Comparison of ENCODE assay signal across 8 mouse cellular contexts in genomic region chr11:3648964-3649841, GRCm38 (mm10). TPM values are rescaled to one million over a fixed set of nuclear protein-coding genes. Genes with fewer than 3 reads are reported as not detected.
DNase-seq lines count a peak whose midpoint lies in the region; ATAC-seq and TF ChIP-seq lines count a peak whose summit lies in the region.

Gene Morc2a, plus strand, starts transcription at chr11:3649191.

- no peak for TF ChIP-seq RAD21 in MEL (IDR thresholded peaks at IDR 0.05; ENCODE audit: low read depth, low read length)

- peaks cover 0 to 16% of the 10 kb centered on the region in 2 experiments; a peak in 2 of 4 replicates for H3K4me1 ChIP-seq in MEL (ENCODE audit: control insufficient read depth in 1 of 2, insufficient read depth in 2 of 2, low read length in 2 of 2)
- no peaks in the 10 kb centered on the region for H3K4me1 ChIP-seq in cerebellum, adult 2 months (ENCODE audit: control insufficient read depth, insufficient read depth, low read length)
- H3K4me1 ChIP-seq in forebrain, postnatal 0 days (ENCODE audit: insufficient read depth): peaks cover 11% of the 10 kb centered on the region
- H3K4me1 ChIP-seq in lung, embryonic 15.5 days: peaks cover 20% of the 10 kb centered on the region

- no peaks in the 10 kb centered on the region for H3K27me3 ChIP-seq in MEL (ENCODE audit: control insufficient read depth in 1 of 2, insufficient read depth in 2 of 2, low read length in 2 of 2)
- H3K27me3 ChIP-seq in cerebellum, adult 2 months (ENCODE audit: control insufficient read depth, insufficient read depth, low read length): no peaks in the 10 kb centered on the region
- no peaks in the 10 kb centered on the region for H3K27me3 ChIP-seq in forebrain, postnatal 0 days (ENCODE audit: insufficient read depth, low read length)
- no peaks in the 10 kb centered on the region for H3K27me3 ChIP-seq in lung, embryonic 15.5 days

- peak; percentile 80 to 94 for TF ChIP-seq POLR2A in MEL (IDR thresholded peaks at IDR 0.05; ENCODE audit: control insufficient read depth in 1 of 2, insufficient read depth in 1 of 2, low read depth in 1 of 2, low read length in 2 of 2, poor library complexity in 1 of 2)
- TF ChIP-seq POLR2A in cerebellum, adult 2 months (IDR thresholded peaks at IDR 0.05; ENCODE audit: borderline replicate concordance, insufficient read depth, low read length): peak; percentile 87

- DNase-seq in MEL (ENCODE audit: low read depth, low spot score): peak; percentile 99
- peak; percentile 95 to 97 for DNase-seq in cerebellum, adult 2 months
- DNase-seq in forebrain, postnatal 0 days: peak; percentile 99
- peak; percentile 97 for DNase-seq in heart, postnatal 4 days
- peak; percentile 96 to 97 for DNase-seq in layer of hippocampus, adult 8-10 months (ENCODE audit: low spot score in 2 of 2)
- DNase-seq in ovary, adult 18-20 months (ENCODE audit: low spot score): peak; percentile 96
- DNase-seq in thymus, postnatal 0 days (ENCODE audit: low spot score): peak; percentile 98

- H3K36me3 ChIP-seq in MEL (ENCODE audit: control insufficient read depth in 1 of 2, insufficient read depth in 2 of 2, low read length in 2 of 2): peaks cover 29 to 33% of the 10 kb centered on the region in 2 experiments
- peaks cover 25% of the 10 kb centered on the region for H3K36me3 ChIP-seq in forebrain, postnatal 0 days (ENCODE audit: insufficient read depth)
- peaks cover 31% of the 10 kb centered on the region for H3K36me3 ChIP-seq in lung, embryonic 15.5 days

- TF ChIP-seq EP300 in MEL (IDR thresholded peaks at IDR 0.05; ENCODE audit: low read depth in 1 of 2, low read length in 2 of 2): peak in 1 of 2 experiments; percentile 42; a peak in 2 of 4 replicates

- H3K4me3 ChIP-seq in MEL (ENCODE audit: control insufficient read depth in 1 of 2, insufficient read depth in 1 of 2, low read depth in 2 of 2, low read length in 2 of 2): peak within 1 kb of the TSS; percentile 89 to 91
- peak within 1 kb of the TSS; percentile 70 for H3K4me3 ChIP-seq in cerebellum, adult 2 months (replicated peaks; ENCODE audit: insufficient read depth, low read depth, low read length)
- H3K4me3 ChIP-seq in forebrain, postnatal 0 days (ENCODE audit: low read depth, low read length): peak within 1 kb of the TSS; percentile 94
- H3K4me3 ChIP-seq in lung, embryonic 15.5 days: peak within 1 kb of the TSS; percentile 92

- ATAC-seq in forebrain, postnatal 0 days: peak; percentile 96
- peak; percentile 98 for ATAC-seq in lung, embryonic 15.5 days (ENCODE audit: borderline replicate concordance, extremely low read depth, low FRiP score, low TSS enrichment)

- no peak for TF ChIP-seq CTCF in MEL (IDR thresholded peaks at IDR 0.05 in 2 of 3, conservative IDR thresholded peaks at IDR 0.05 in 1 of 3; ENCODE audit: control insufficient read depth in 1 of 3, insufficient read depth in 1 of 3, low read depth in 2 of 3, low read length in 3 of 3, poor library complexity in 1 of 3, severe bottlenecking in 1 of 3)
- TF ChIP-seq CTCF in cerebellum, adult 2 months (IDR thresholded peaks at IDR 0.05; ENCODE audit: borderline replicate concordance, insufficient read depth, low read depth, low read length): no peak
- peak; percentile 63 for TF ChIP-seq CTCF in forebrain, postnatal 0 days (IDR thresholded peaks at IDR 0.05; ENCODE audit: low read depth)

- peaks cover 37% of the 10 kb centered on the region for H3K79me2 ChIP-seq in MEL (ENCODE audit: control insufficient read depth, insufficient read depth, low read length, poor library complexity)

- WGBS in cerebellum, adult 2 months: 2% methylated on average over 80 of the region's 81 CpGs
- WGBS in forebrain, postnatal 0 days: 2% methylated on average over 76 of the region's 81 CpGs
- WGBS in lung, embryonic 15.5 days: under 1% methylated on average over 73 of the region's 81 CpGs

- H3K9me3 ChIP-seq in MEL (replicated peaks; ENCODE audit: insufficient read depth, low read length): no peaks in the 10 kb centered on the region
- H3K9me3 ChIP-seq in forebrain, postnatal 0 days (ENCODE audit: low read length): peaks cover 9% of the 10 kb centered on the region; the same call in 1 of the 2 replicates
- peaks cover 6% of the 10 kb centered on the region; the same call in 1 of the 2 replicates for H3K9me3 ChIP-seq in lung, embryonic 15.5 days

- H3K9ac ChIP-seq in MEL (ENCODE audit: control insufficient read depth, low read depth, low read length, poor library complexity, severe bottlenecking): peak within 1 kb of the TSS; percentile 92
- H3K9ac ChIP-seq in forebrain, postnatal 0 days: peak within 1 kb of the TSS; percentile 98
- peak within 1 kb of the TSS; percentile 96 for H3K9ac ChIP-seq in lung, embryonic 15.5 days

- peak within 1 kb of the TSS; percentile 85 for H3K4me2 ChIP-seq in forebrain, postnatal 0 days (ENCODE audit: low read depth)
- H3K4me2 ChIP-seq in lung, embryonic 15.5 days: peak within 1 kb of the TSS; percentile 78

- H3K27ac ChIP-seq in MEL (ENCODE audit: control insufficient read depth, low read depth, low read length): peak within 1 kb of the TSS; percentile 76
- H3K27ac ChIP-seq in cerebellum, adult 2 months (ENCODE audit: insufficient read depth, low read length): peak within 1 kb of the TSS; percentile 64
- H3K27ac ChIP-seq in forebrain, postnatal 0 days (ENCODE audit: low read depth, low read length): peak within 1 kb of the TSS; percentile 98
- peak within 1 kb of the TSS; percentile 94 for H3K27ac ChIP-seq in lung, embryonic 15.5 days

TF ChIP-seq in MEL, 35 proteins besides CTCF, POLR2A, EP300 and RAD21 (continues in another document):
- TF ChIP-seq TBP (IDR thresholded peaks at IDR 0.05; ENCODE audit: low read depth, low read length): peak; percentile 49; the same call in 1 of the 2 replicates
- TF ChIP-seq MXI1 (IDR thresholded peaks at IDR 0.05; ENCODE audit: low read depth, low read length): peak; percentile 38
- TF ChIP-seq ZC3H11A (IDR thresholded peaks at IDR 0.05; ENCODE audit: low read depth, low read length): no peak
- TF ChIP-seq MEF2A (IDR thresholded peaks at IDR 0.05; ENCODE audit: extremely low read depth, insufficient replicate concordance, low read depth, low read length, poor library complexity, severe bottlenecking): no peak
- no peak for TF ChIP-seq POLR2AphosphoS5 (IDR thresholded peaks at IDR 0.05; ENCODE audit: borderline replicate concordance, low read depth, low read length)
- no peak for TF ChIP-seq KAT2A (conservative IDR thresholded peaks at IDR 0.05; ENCODE audit: low read depth, low read length)
- no peak for TF ChIP-seq GABPA (IDR thresholded peaks at IDR 0.05; ENCODE audit: low read depth, low read length)
- TF ChIP-seq POLR2AphosphoS2 (IDR thresholded peaks at IDR 0.05; ENCODE audit: low read length): peak; percentile 39; the same call in 1 of the 2 replicates
- no peak for TF ChIP-seq RCOR1 (IDR thresholded peaks at IDR 0.05; ENCODE audit: low read depth, low read length)
- no peak for TF ChIP-seq ZNF384 (IDR thresholded peaks at IDR 0.05; ENCODE audit: low read depth, low read length)
- TF ChIP-seq MAZ (IDR thresholded peaks at IDR 0.05; ENCODE audit: low read depth, low read length): peak; percentile 31; the same call in 1 of the 2 replicates
- TF ChIP-seq CHD1 (IDR thresholded peaks at IDR 0.05; ENCODE audit: low read depth, low read length): no peak
- TF ChIP-seq BHLHE40 (IDR thresholded peaks at IDR 0.05; ENCODE audit: borderline replicate concordance, low read depth, low read length): peak; percentile 100
- TF ChIP-seq ELF1 (IDR thresholded peaks at IDR 0.05; ENCODE audit: low read depth, low read length): peak; percentile 93
- TF ChIP-seq ZMIZ1 (IDR thresholded peaks at IDR 0.05; ENCODE audit: low read depth, low read length): peak; percentile 70; the same call in 1 of the 2 replicates
- peak; percentile 8; the same call in 1 of the 2 replicates for TF ChIP-seq MYB (IDR thresholded peaks at IDR 0.05; ENCODE audit: low read depth, low read length)
- TF ChIP-seq MAFK (IDR thresholded peaks at IDR 0.05; ENCODE audit: borderline replicate concordance, low read depth, low read length): no peak
- peak; percentile 73 for TF ChIP-seq SIN3A (IDR thresholded peaks at IDR 0.05; ENCODE audit: low read length)
- 0 out of 2 replicates have a peak, but pooled peaks have one; percentile 15 for TF ChIP-seq UBTF (IDR thresholded peaks at IDR 0.05; ENCODE audit: borderline replicate concordance, insufficient read depth, low read depth, low read length)
- 0 out of 2 replicates have a peak, but pooled peaks have one; percentile 14 for TF ChIP-seq MYC (IDR thresholded peaks at IDR 0.05; ENCODE audit: low read depth, low read length)
- peak; percentile 100 for TF ChIP-seq USF1 (IDR thresholded peaks at IDR 0.05; ENCODE audit: low read depth, low read length)
- no peak for TF ChIP-seq TAL1 (IDR thresholded peaks at IDR 0.05; ENCODE audit: low read length)
- peak; percentile 44 for TF ChIP-seq ETS1 (IDR thresholded peaks at IDR 0.05; ENCODE audit: low read depth, low read length)
- peak; percentile 97 for TF ChIP-seq MAX (IDR thresholded peaks at IDR 0.05; ENCODE audit: low read length)
- no peak for TF ChIP-seq JUND (IDR thresholded peaks at IDR 0.05; ENCODE audit: low read depth, low read length)
- no peak for TF ChIP-seq CHD2 (IDR thresholded peaks at IDR 0.05; ENCODE audit: low read length)
- TF ChIP-seq GATA1 (IDR thresholded peaks at IDR 0.05; ENCODE audit: low read depth, low read length): no peak
- no peak for TF ChIP-seq ZKSCAN1 (IDR thresholded peaks at IDR 0.05; ENCODE audit: low read depth, low read length)
- TF ChIP-seq USF2 (IDR thresholded peaks at IDR 0.05; ENCODE audit: borderline replicate concordance in 1 of 2, insufficient read depth in 1 of 2, low read depth in 1 of 2, low read length in 2 of 2): peak; percentile 95 to 98
- peak; percentile 90 for TF ChIP-seq HCFC1 (IDR thresholded peaks at IDR 0.05; ENCODE audit: low read depth, low read length)
- TF ChIP-seq SMC3 (IDR thresholded peaks at IDR 0.05; ENCODE audit: low read depth, low read length): no peak

RNA-seq across cellular contexts. Expression of gene Morc2a, which starts in this region (rescaled TPM):
- total RNA-seq in MEL (2012; rRNA removed): 12.8 and 14.7 TPM in 2 replicates
- polyA plus RNA-seq in MEL (2012; ENCODE audit: insufficient read depth in 1 of 2, insufficient read length in 2 of 2, low read depth in 1 of 2, low replicate concordance in 2 of 2, missing spikeins in 1 of 2): 10 to 100 TPM; 23.4 to 25.6 TPM
- 22.9 and 26.0 TPM in 2 replicates for polyA plus RNA-seq in cerebellum, adult 2 months (2012; rRNA removed)
- 53.9 and 61.6 TPM in 2 replicates for total RNA-seq in forebrain, postnatal 0 days (2014; rRNA removed)
- 12.6 and 21.1 TPM in 2 replicates for polyA plus RNA-seq in forebrain, postnatal 0 days (2015; fragmentation: Nextera tagmentation; extraction: Ambion mirVana)
- total RNA-seq in heart, postnatal 4 days (2021): 10 to 100 TPM; 34.7 to 42.4 TPM
- 10 to 100 TPM; 36.6 to 49.3 (median 44.3) TPM for total RNA-seq in layer of hippocampus, adult 8-10 months (2022)
- polyA plus RNA-seq in lung, embryonic 15.5 days (2015; fragmentation: Nextera tagmentation; extraction: Ambion mirVana): 28.0 and 28.1 TPM in 2 replicates
- polyA plus RNA-seq in thymus, postnatal 0 days (2015; fragmentation: Nextera tagmentation; extraction: Ambion mirVana): 14.7 and 16.7 TPM in 2 replicates

Comparison
In these comparisons a context has a peak if more than half of its experiments do, and no peak if none do; other contexts are left out.
1. Peak in every context shown above with its lines: DNase-seq, ATAC-seq, H3K4me3 ChIP-seq and H3K27ac ChIP-seq.